Comparison of ENCODE assay signal across 1 mouse cellular context in the genomic region with DNA sequence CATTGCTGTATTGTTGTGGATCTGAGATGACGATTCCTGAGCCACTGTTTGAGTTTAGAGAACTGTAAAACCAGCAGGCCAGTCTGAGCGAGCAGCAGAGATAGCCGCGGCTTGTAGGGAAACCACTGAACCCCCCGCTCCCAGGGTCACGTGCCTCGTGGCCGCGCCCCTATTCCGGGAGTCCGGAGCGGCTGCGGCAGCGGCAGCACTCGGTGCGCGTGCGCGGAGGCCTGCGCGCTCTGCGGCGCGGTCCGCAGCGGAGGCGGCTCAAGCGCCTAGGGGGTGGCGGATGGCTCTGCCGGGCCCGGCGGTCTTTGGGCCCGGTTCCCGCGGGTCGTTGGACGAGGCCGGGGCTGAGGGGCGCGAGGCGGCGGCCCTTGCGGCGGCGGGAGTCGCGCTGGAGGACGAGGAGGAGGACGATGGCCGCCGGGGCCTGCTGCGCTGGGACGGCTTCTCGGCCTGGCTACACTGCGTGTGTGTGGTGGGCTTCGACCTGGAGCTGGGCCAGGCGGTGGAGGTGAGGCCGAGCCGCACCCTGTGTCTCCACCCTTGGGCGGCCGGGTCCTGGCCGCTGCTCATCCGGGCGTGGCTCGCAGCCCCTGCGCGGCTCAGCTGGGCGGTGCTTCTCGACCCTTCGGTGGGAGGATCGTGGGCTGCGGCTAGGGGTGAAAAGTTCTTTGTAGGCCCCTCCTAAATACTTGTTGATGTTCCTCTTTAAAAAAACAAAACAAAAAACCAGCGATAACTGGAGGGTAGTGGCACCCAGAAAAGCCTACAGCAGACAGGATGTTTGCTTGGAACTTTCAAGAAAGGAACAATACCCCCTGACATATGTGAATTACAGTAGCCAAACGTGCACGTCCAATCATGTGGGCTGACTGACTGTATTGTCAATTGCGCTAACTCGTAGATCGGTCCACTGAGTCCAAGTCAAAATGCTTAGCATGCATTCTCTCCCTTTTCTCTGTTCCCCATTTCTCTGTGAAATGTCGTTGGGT.
A peak's percentile ranks its signal among the peaks of the same experiment; 100 is the strongest.
TF ChIP-seq lines count a peak whose summit lies in the region.

No protein-coding gene starts in this region.

TF ChIP-seq in CH12.LX, 34 proteins besides CTCF, POLR2A, EP300 and RAD21 (continued from another document):
- TF ChIP-seq USF1 (IDR thresholded peaks at IDR 0.05; ENCODE audit: low read depth, low read length) (peak; percentile 95), JUND (conservative IDR thresholded peaks at IDR 0.05; ENCODE audit: low read depth, low read length) (no peak), SMC3 (IDR thresholded peaks at IDR 0.05; ENCODE audit: low read depth, low read length) (no peak), TBP (conservative IDR thresholded peaks at IDR 0.05; ENCODE audit: low read depth, low read length) (0 out of 2 replicates have a peak, but pooled peaks have one; percentile 31), ZNF384 (IDR thresholded peaks at IDR 0.05; ENCODE audit: low read depth, low read length) (no peak), RCOR1 (conservative IDR thresholded peaks at IDR 0.05; ENCODE audit: low read depth, low read length) (0 out of 2 replicates have a peak, but pooled peaks have one; percentile 41), CHD1 (IDR thresholded peaks at IDR 0.05; ENCODE audit: low read depth, low read length) (0 out of 2 replicates have a peak, but pooled peaks have one; percentile 44), ELF1 (IDR thresholded peaks at IDR 0.05; ENCODE audit: low read depth, low read length) (peak; percentile 74), NRF1 (IDR thresholded peaks at IDR 0.05; ENCODE audit: low read depth, low read length) (peak; percentile 94), GABPA (IDR thresholded peaks at IDR 0.05; ENCODE audit: insufficient replicate concordance, low read depth, low read length) (no peak), HCFC1 (IDR thresholded peaks at IDR 0.05; ENCODE audit: low read depth, low read length) (peak; percentile 30; the same call in 1 of the 2 replicates), MAZ (IDR thresholded peaks at IDR 0.05; ENCODE audit: low read depth, low read length) (no peak), USF2 (conservative IDR thresholded peaks at IDR 0.05; ENCODE audit: low read depth, low read length) (peak; percentile 91), BHLHE40 (IDR thresholded peaks at IDR 0.05; ENCODE audit: low read depth, low read length) (peak; percentile 98), ZMIZ1 (IDR thresholded peaks at IDR 0.05; ENCODE audit: low read depth, low read length) (peak; percentile 92), ZKSCAN1 (IDR thresholded peaks at IDR 0.05; ENCODE audit: borderline replicate concordance, low read depth, low read length) (no peak), SIN3A (IDR thresholded peaks at IDR 0.05; ENCODE audit: low read length) (peak; percentile 66), CHD2 (IDR thresholded peaks at IDR 0.05; ENCODE audit: low read length) (no peak), MEF2A (IDR thresholded peaks at IDR 0.05; ENCODE audit: borderline replicate concordance, low read depth, low read length) (peak; percentile 54), MAX (IDR thresholded peaks at IDR 0.05; ENCODE audit: low read length) (peak; percentile 88), ZC3H11A (IDR thresholded peaks at IDR 0.05; ENCODE audit: low read depth, low read length) (no peak), POLR2AphosphoS2 (IDR thresholded peaks at IDR 0.05; ENCODE audit: low read depth, low read length) (peak; percentile 82; the same call in 1 of the 2 replicates), JUN (IDR thresholded peaks at IDR 0.05; ENCODE audit: insufficient read depth, low read depth, low read length) (no peak), MYC (IDR thresholded peaks at IDR 0.05; ENCODE audit: low read depth, low read length) (no peak), MAFK (IDR thresholded peaks at IDR 0.05; ENCODE audit: insufficient replicate concordance, low read length) (peak; percentile 57; the same call in 1 of the 2 replicates), TCF12 (IDR thresholded peaks at IDR 0.05; ENCODE audit: low read depth, low read length) (peak; percentile 81), PAX5 (IDR thresholded peaks at IDR 0.05; ENCODE audit: low read length) (no peak), UBTF (IDR thresholded peaks at IDR 0.05; ENCODE audit: low read depth, low read length) (no peak), NELFE (IDR thresholded peaks at IDR 0.05; ENCODE audit: low read depth, low read length) (peak; percentile 97), KAT2A (IDR thresholded peaks at IDR 0.05; ENCODE audit: insufficient replicate concordance, low read length) (0 out of 2 replicates have a peak, but pooled peaks have one; percentile 49), ETS1 (conservative IDR thresholded peaks at IDR 0.05; ENCODE audit: low read depth, low read length) (no peak)
